Mouse (Mus musculus) liver, adult 2 months (tissue): Measurements from ENCODE around the gene Itsn1.

Experiments
- CTCF ChIP-seq: fragments of 200-500 bp; IDR thresholded peaks from 2 replicates; pipeline ENCODE4 v1.5.1; 2011; ENCODE audit warnings: low read depth, low read length, control low read depth
- POLR2A ChIP-seq: fragments of 200-500 bp; IDR thresholded peaks from 2 replicates; pipeline ENCODE4 v1.6.1; 2011; ENCODE audit warnings: low read length, control low read depth; ENCODE audit not compliant: insufficient read depth; ENCODE audit errors: extremely low read depth

DNA sequence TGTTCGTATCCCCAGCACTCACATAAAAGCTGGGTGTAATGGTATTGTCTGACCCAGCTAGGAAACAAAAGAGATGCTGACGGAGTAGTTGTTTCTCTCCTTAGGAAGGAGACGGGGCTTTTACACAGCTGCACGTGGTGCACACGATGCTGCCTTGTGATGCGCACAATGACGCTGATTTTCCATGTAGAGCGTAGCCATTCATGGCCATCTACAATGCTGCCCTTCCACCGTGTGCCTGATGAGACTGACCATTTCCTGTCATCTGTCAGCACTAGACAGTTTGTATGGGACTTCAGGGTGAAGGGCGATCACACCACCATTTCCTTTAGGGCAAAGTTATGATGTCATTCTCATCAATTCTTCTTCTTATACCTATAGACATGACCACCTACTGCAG is 239.6 kb downstream of the Itsn1 start:
- TF ChIP-seq POLR2A (no peak), CTCF (no peak)
